Mouse (Mus musculus): ENCODE data around the gene Klk5. TPM values are rescaled to one million over a fixed set of nuclear protein-coding genes. Genes with fewer than 3 reads are reported as not detected.
A peak's percentile ranks its signal among the peaks of the same experiment; 100 is the strongest.

The Klk5 gene
- polyA plus RNA-seq, 1 experiment from 2014 or later, result not detected

DNA sequence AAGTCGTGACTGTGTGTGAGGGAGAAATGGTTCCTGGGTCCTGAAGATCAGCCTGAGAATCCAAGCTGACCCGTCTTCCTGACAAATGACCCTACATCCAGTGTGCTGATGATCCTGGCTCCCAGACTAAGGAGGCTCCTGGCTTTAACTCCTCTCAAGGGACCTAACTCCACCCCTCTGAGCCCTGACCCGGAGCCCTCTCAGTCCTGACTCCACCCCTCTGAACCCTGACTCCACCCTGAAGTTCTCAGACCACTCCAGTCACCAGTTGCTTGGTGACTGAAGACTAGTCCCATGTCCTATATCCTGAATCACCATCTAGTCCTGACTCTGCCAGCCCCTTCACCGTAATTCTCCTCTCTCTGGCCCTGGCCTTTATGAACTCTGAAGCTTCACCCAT lies 40.6 kb downstream of the Klk5 start:
- 26% methylated on average over 4 of the region's 4 CpGs for WGBS
- no peak overlapping the region for H3K9ac ChIP-seq (ENCODE audit: low read depth, low read length)
- TF ChIP-seq CTCF (IDR thresholded peaks at IDR 0.05; ENCODE audit: low read depth), result no peak
- no peaks in the 10 kb centered on the region for H3K9me3 ChIP-seq (ENCODE audit: control insufficient read depth)
- H3K4me3 ChIP-seq (ENCODE audit: low read depth, low read length), result no peak overlapping the region
- H3K4me1 ChIP-seq (replicated peaks; ENCODE audit: control insufficient read depth, insufficient read depth, low read length), result no peaks in the 10 kb centered on the region
- no peak overlapping the region for H3K27ac ChIP-seq (ENCODE audit: low read depth, low read length)
- ATAC-seq, result no peak
- no peaks in the 10 kb centered on the region for H3K36me3 ChIP-seq (ENCODE audit: control insufficient read depth, insufficient read depth)
- H3K4me2 ChIP-seq (replicated peaks; ENCODE audit: low read depth), result no peak overlapping the region
- H3K27me3 ChIP-seq (replicated peaks; ENCODE audit: control insufficient read depth, insufficient read depth, low read length), result no peaks in the 10 kb centered on the region

GRCm38 (mm10) chr7:43882811-43883210 lies 41.0 kb downstream of the Klk5 start:
- Histone ChIP-seq H3K9me3 (ENCODE audit: control insufficient read depth) (no peaks in the 10 kb centered on the region), H3K4me1 (replicated peaks; ENCODE audit: control insufficient read depth, insufficient read depth, low read length) (no peaks in the 10 kb centered on the region), H3K27ac (ENCODE audit: low read depth, low read length) (no peak overlapping the region), H3K9ac (ENCODE audit: low read depth, low read length) (no peak overlapping the region), H3K4me2 (replicated peaks; ENCODE audit: low read depth) (no peak overlapping the region), H3K4me3 (ENCODE audit: low read depth, low read length) (no peak overlapping the region), H3K36me3 (ENCODE audit: control insufficient read depth, insufficient read depth) (no peaks in the 10 kb centered on the region), H3K27me3 (replicated peaks; ENCODE audit: control insufficient read depth, insufficient read depth, low read length) (no peaks in the 10 kb centered on the region)
- no peak for TF ChIP-seq CTCF (IDR thresholded peaks at IDR 0.05; ENCODE audit: low read depth)
- 15% methylated on average over 4 of the region's 4 CpGs for WGBS
- no peak for ATAC-seq

- Histone ChIP-seq H3K4me3 (ENCODE audit: low read depth, low read length) (no peak overlapping the region), H3K4me2 (replicated peaks; ENCODE audit: low read depth) (no peak overlapping the region; the same call in 1 of the 2 replicates), H3K9me3 (ENCODE audit: control insufficient read depth) (no peaks in the 10 kb centered on the region), H3K27me3 (replicated peaks; ENCODE audit: control insufficient read depth, insufficient read depth, low read length) (no peaks in the 10 kb centered on the region), H3K4me1 (replicated peaks; ENCODE audit: control insufficient read depth, insufficient read depth, low read length) (no peaks in the 10 kb centered on the region), H3K27ac (ENCODE audit: low read depth, low read length) (no peak overlapping the region), H3K36me3 (ENCODE audit: control insufficient read depth, insufficient read depth) (no peaks in the 10 kb centered on the region), H3K9ac (ENCODE audit: low read depth, low read length) (no peak overlapping the region)
- peak; percentile 72 for TF ChIP-seq CTCF (IDR thresholded peaks at IDR 0.05; ENCODE audit: low read depth)
- WGBS, result 14% methylated on average over 14 of the region's 14 CpGs
- ATAC-seq, result 0 out of 2 replicates have a peak, but pooled peaks have one; percentile 16
Observed at GRCm38 (mm10) chr7:43883547-43883946, 41.8 kb downstream of the Klk5 start.

DNA sequence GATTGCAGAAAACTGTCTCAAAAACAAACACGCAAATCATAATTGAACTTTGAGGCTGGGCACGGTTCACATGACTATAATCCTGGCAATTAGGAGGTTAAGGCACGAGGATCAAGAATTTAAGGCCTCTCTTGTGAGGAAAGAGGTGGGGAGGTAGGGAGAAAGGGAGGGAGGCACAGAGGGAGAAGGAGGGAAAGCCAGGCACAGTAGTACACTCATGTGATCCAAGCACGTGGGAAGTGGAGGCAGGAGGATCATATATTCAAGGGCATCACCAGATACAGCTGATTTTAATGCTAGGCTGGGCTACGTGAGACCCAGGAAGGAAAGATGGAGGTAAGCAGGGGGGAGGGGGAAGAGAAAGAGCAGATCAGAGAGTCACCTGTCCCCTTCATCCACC lies 49.6 kb downstream of the Klk5 start:
- TF ChIP-seq CTCF (IDR thresholded peaks at IDR 0.05; ENCODE audit: low read depth), result no peak
- no peak overlapping the region for H3K9ac ChIP-seq (ENCODE audit: low read depth, low read length)
- H3K27ac ChIP-seq (ENCODE audit: low read depth, low read length), result no peak overlapping the region
- no peak overlapping the region for H3K4me2 ChIP-seq (replicated peaks; ENCODE audit: low read depth)
- no peaks in the 10 kb centered on the region for H3K27me3 ChIP-seq (replicated peaks; ENCODE audit: control insufficient read depth, insufficient read depth, low read length)
- 36% methylated on average over 5 of the region's 5 CpGs for WGBS
- H3K4me3 ChIP-seq (ENCODE audit: low read depth, low read length), result no peak overlapping the region
- ATAC-seq, result no peak
- H3K4me1 ChIP-seq (replicated peaks; ENCODE audit: control insufficient read depth, insufficient read depth, low read length), result no peaks in the 10 kb centered on the region
- H3K9me3 ChIP-seq (ENCODE audit: control insufficient read depth), result no peaks in the 10 kb centered on the region
- H3K36me3 ChIP-seq (ENCODE audit: control insufficient read depth, insufficient read depth), result no peaks in the 10 kb centered on the region

DNA sequence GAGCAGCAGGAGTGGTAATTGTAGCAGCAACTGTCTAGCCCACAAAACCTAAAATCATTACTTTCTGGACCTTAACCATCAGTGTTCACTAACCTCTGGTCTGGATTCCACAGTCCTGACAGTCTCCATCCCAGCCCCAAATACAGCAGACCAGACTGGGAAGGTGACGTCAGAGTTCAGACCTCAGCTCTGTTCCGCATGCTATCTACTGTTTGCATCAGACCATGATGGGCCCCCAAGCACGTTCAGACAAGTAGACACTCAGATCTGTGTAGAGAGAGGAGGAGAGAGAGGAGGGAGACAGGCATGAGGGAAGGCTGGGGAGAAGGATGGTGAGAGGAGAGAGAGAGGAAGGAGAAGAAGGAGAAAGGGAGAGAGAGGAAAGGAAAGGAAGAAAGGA lies 50.0 kb downstream of the Klk5 start:
- no peak overlapping the region for H3K4me2 ChIP-seq (replicated peaks; ENCODE audit: low read depth)
- no peak overlapping the region for H3K4me3 ChIP-seq (ENCODE audit: low read depth, low read length)
- 31% methylated on average over 3 of the region's 3 CpGs for WGBS
- no peak overlapping the region for H3K27ac ChIP-seq (ENCODE audit: low read depth, low read length)
- no peak for ATAC-seq
- TF ChIP-seq CTCF (IDR thresholded peaks at IDR 0.05; ENCODE audit: low read depth), result no peak
- no peak overlapping the region for H3K9ac ChIP-seq (ENCODE audit: low read depth, low read length)
- no peaks in the 10 kb centered on the region for H3K36me3 ChIP-seq (ENCODE audit: control insufficient read depth, insufficient read depth)
- no peaks in the 10 kb centered on the region for H3K9me3 ChIP-seq (ENCODE audit: control insufficient read depth)
- H3K4me1 ChIP-seq (replicated peaks; ENCODE audit: control insufficient read depth, insufficient read depth, low read length), result no peaks in the 10 kb centered on the region
- H3K27me3 ChIP-seq (replicated peaks; ENCODE audit: control insufficient read depth, insufficient read depth, low read length), result no peaks in the 10 kb centered on the region

DNA sequence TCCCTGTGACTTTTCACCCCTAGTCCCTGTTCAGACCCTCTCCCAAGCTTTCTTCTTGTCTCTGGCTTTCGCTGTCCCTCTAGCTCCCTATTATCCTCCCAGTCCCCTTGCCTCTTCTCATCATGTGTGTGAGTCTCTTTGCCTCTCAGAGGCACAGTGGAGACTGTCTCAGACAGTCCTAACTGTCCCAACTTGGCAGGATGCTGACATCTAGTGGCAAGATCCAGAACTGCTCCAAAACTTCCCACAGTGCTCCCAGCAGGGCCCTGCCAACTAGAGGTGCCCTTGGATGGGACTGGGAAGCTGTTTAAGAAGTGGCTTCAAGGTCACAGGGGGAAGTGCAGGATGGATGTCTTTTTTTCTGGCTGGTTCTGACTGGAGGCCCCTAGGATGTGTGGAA lies 53.1 kb downstream of the Klk5 start:
- H3K4me1 ChIP-seq (replicated peaks; ENCODE audit: control insufficient read depth, insufficient read depth, low read length), result no peaks in the 10 kb centered on the region
- ATAC-seq, result peak; percentile 56; the same call in 1 of the 2 replicates
- H3K27me3 ChIP-seq (replicated peaks; ENCODE audit: control insufficient read depth, insufficient read depth, low read length), result no peaks in the 10 kb centered on the region
- H3K4me3 ChIP-seq (ENCODE audit: low read depth, low read length), result no peak overlapping the region
- H3K9ac ChIP-seq (ENCODE audit: low read depth, low read length), result no peak overlapping the region
- H3K4me2 ChIP-seq (replicated peaks; ENCODE audit: low read depth), result no peak overlapping the region
- TF ChIP-seq CTCF (IDR thresholded peaks at IDR 0.05; ENCODE audit: low read depth), result peak; percentile 94
- 10% methylated on average over 1 of the region's 1 CpGs for WGBS
- no peaks in the 10 kb centered on the region for H3K9me3 ChIP-seq (ENCODE audit: control insufficient read depth)
- H3K36me3 ChIP-seq (ENCODE audit: control insufficient read depth, insufficient read depth), result no peaks in the 10 kb centered on the region
- H3K27ac ChIP-seq (ENCODE audit: low read depth, low read length), result no peak overlapping the region

Other genes starting within 250 kb of the Klk5 start
- gene Zfp819, start 234.8 kb upstream of the Klk5 start, polyA plus RNA-seq (2015; fragmentation: Nextera tagmentation; extraction: Ambion mirVana), result not detected in 2 replicates
- 59.7 and 68.3 TPM in 2 replicates for gene Ceacam18, start 207.3 kb upstream of the Klk5 start, polyA plus RNA-seq (2015; fragmentation: Nextera tagmentation; extraction: Ambion mirVana)
- 0.50 and 0.64 TPM in 2 replicates for gene Siglece, start 181.8 kb upstream of the Klk5 start, polyA plus RNA-seq (2015; fragmentation: Nextera tagmentation; extraction: Ambion mirVana)
- 5.2 and 5.8 TPM in 2 replicates for gene Ctu1, start 170.0 kb upstream of the Klk5 start, polyA plus RNA-seq (2015; fragmentation: Nextera tagmentation; extraction: Ambion mirVana)
- 0.09 and 0.12 TPM in 2 replicates for gene Klk14, start 151.6 kb upstream of the Klk5 start, polyA plus RNA-seq (2015; fragmentation: Nextera tagmentation; extraction: Ambion mirVana)
- gene Klk13, start 129.4 kb upstream of the Klk5 start, polyA plus RNA-seq (2015; fragmentation: Nextera tagmentation; extraction: Ambion mirVana), result 0.12 TPM in 1 of 2 replicates, not detected in the other
- gene Klk12, start 73.1 kb upstream of the Klk5 start, polyA plus RNA-seq (2015; fragmentation: Nextera tagmentation; extraction: Ambion mirVana), result not detected in 2 replicates
- 0.21 TPM in 1 of 2 replicates, not detected in the other for gene Klk11, start 67.4 kb upstream of the Klk5 start, polyA plus RNA-seq (2015; fragmentation: Nextera tagmentation; extraction: Ambion mirVana)
- gene Klk10, start 60.9 kb upstream of the Klk5 start, polyA plus RNA-seq (2015; fragmentation: Nextera tagmentation; extraction: Ambion mirVana), result 0.33 TPM in 1 of 2 replicates, not detected in the other
- not detected in 2 replicates for gene Klk9, start 50.1 kb upstream of the Klk5 start, polyA plus RNA-seq (2015; fragmentation: Nextera tagmentation; extraction: Ambion mirVana)
- 3.0 and 3.5 TPM in 2 replicates for gene Klk8, start 44.4 kb upstream of the Klk5 start, polyA plus RNA-seq (2015; fragmentation: Nextera tagmentation; extraction: Ambion mirVana)
- gene Klk7, start 30.7 kb upstream of the Klk5 start, polyA plus RNA-seq (2015; fragmentation: Nextera tagmentation; extraction: Ambion mirVana), result not detected in 2 replicates
- not detected in 2 replicates for gene Klk6, start 17.5 kb upstream of the Klk5 start, polyA plus RNA-seq (2015; fragmentation: Nextera tagmentation; extraction: Ambion mirVana)
- gene Klk4, start 39.2 kb downstream of the Klk5 start, polyA plus RNA-seq (2015; fragmentation: Nextera tagmentation; extraction: Ambion mirVana), result not detected in 2 replicates
- not detected in 2 replicates for gene Klk15, start 91.8 kb downstream of the Klk5 start, polyA plus RNA-seq (2015; fragmentation: Nextera tagmentation; extraction: Ambion mirVana)
- not detected in 2 replicates for gene Klk1b8, start 108.7 kb downstream of the Klk5 start, polyA plus RNA-seq (2015; fragmentation: Nextera tagmentation; extraction: Ambion mirVana)
- not detected in 2 replicates for gene Klk1b1, start 124.8 kb downstream of the Klk5 start, polyA plus RNA-seq (2015; fragmentation: Nextera tagmentation; extraction: Ambion mirVana)
- not detected in 2 replicates for gene Klk1b9, start 134.1 kb downstream of the Klk5 start, polyA plus RNA-seq (2015; fragmentation: Nextera tagmentation; extraction: Ambion mirVana)
- gene Klk1b11, start 153.9 kb downstream of the Klk5 start, polyA plus RNA-seq (2015; fragmentation: Nextera tagmentation; extraction: Ambion mirVana), result not detected in 2 replicates
- gene Klk1b26, start 170.2 kb downstream of the Klk5 start, polyA plus RNA-seq (2015; fragmentation: Nextera tagmentation; extraction: Ambion mirVana), result not detected in 2 replicates
- gene Klk1b27, start 210.3 kb downstream of the Klk5 start, polyA plus RNA-seq (2015; fragmentation: Nextera tagmentation; extraction: Ambion mirVana), result not detected in 2 replicates

All from intestine, postnatal 0 days (tissue).